Mouse (Mus musculus): ENCODE results near the gene Carmil1.

The Carmil1 gene

DNA sequence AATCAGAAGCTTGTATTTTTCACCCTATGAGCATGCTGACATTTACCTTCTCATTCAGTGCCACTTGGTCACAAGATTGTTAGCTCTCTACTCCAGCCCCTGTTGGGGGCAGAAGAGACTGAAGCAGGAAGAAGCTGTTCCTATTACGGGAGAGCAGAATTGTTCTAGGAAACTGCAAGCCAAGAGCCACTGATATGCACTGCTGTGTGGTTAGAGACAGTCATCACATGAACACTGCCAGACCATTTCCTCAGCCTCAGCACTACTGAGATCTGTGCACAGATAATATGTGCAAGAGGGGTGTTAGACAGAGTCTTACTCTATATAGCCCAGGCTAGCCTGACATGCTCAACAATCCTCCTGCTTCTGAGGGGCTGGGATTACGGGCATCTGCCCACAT, 69.4 kb downstream of the Carmil1 start:
- in situ Hi-C loops (cut with MboI), result no loop called here

DNA sequence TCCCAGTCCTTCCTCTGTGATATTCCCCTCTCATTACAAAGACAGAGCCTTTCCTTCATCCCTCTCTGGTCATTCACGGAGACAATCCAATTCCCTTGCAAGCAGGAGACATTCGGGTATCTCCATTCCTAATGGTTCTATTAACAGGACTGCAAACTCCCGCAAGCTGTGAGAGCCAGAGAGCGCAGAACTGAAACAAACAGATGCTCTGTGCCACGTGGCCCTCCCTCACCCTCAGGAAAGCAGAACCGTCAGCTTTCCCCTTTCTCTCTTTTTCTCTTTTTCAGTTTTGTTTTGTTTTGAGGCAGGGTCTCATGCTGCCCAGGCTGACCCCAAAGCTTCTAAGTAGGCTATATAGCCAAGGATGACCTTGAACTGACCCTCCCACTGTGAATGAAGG, 74.5 kb downstream of the Carmil1 start:
- in situ Hi-C loops (cut with MboI), result no loop called here

DNA sequence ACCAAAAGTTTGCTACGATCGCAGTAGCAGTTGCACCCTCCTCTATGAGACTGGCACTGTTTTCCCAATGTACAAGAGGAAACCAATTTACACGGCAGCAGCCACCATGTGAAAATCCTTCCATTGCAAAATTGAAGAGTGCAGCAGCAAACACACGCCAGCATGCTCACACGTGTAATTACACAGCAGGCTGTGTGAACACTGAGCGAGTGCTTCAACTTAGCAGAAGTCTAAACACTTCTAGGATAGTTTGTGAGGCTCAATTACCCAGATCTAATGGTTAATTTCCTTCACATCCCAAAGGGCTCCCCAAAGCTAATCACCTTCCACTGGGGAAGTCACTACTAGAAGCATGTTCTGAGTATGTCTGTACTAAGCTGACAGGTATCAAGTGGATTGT, 78.3 kb downstream of the Carmil1 start:
- in situ Hi-C loops (cut with MboI), result no loop called here

DNA sequence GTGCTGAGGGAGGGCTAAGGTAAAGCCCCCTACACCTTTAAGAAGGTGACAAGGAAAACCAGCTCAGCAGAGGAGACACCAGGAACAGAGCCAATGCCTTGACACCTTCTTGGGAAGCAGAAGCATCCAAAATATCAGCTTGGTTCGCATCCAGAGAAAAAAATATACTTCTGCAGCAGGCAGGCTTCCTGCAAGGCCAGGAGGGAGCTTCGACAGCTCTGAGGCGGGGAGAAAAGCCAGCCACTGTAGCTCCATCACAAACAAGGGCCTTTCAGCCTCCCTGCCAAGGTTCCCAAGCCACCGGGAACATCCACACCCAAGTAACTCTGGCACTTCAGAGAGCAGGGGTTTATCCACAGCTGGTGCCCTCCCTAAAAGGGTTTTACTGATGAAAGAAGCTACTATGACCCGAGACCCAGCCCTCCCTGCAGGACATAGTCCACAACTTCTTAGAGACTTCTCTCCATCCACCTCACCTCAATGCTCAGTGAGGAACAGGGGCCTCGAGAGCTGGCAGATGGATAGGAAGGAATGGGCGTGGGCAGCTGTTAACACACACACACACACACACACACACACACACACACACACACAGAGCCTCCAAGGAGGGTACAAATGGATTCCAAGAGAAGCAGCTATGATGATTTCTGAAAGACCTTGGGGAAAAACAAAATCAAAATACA, 80.6 kb downstream of the Carmil1 start:
- in situ Hi-C loops (cut with MboI), result no loop called here

DNA sequence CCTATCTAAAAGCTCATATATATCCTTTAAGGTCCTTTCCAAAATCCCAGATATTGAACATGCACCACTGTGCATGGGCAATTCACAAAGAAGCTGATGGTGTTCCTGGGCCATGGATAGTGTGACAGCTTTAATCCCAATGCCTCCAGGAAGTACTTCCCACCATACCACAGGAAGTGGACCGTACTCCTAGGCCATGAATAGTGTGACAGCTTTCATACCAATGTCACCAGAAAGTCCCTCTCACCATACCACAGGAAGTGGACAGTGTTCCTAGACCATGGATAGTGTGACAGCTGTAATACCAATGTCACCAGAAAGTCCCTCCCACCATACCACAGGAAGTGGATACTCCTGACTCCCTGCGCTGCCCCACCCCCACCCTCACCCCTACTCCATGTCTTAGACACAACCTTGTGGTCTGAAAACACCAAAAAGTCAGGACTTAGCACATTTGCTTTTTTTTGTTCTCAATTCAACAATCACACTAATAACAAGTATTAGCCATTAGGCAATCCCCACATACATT, 82.1 kb downstream of the Carmil1 start:
- in situ Hi-C loops (cut with MboI), result no loop called here

DNA sequence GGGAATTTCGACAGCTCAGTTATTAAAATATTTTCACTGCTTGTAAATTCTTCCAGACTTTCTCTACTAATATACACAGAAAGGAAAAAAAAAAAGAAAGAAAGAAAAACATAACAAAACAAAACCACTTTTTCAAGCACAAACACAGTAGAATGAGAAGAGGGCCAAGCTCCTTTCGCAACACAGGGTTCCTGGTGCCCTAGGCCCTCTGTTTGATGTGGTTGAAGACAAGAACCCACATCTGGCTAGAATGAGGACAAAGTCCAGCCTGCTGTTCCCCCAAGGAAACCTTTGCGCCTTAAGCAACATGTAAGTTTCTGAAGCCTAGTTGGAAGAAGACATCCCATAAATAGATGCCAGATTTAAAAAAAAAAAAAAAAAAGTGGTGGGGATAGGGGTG, 85.2 kb downstream of the Carmil1 start:
- in situ Hi-C loops (cut with MboI), result no loop called here

DNA sequence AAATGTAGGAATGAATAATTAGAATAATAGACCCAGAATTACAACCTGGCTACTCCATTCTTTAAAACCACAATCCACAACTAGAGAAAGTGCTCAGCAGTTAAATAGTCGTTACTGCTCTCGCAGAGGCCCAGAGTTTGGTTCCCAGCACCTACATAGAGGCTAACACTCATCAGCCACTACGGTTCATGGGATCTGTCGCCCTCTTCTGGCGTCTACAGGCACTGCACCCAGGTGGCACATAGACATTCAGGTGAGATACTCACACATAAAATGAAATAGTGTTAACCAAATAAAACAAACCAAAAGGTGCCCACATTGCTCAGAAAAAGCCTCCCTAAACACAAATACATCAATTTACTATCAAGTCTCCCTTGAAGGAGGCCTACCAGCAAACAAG, 86.6 kb downstream of the Carmil1 start:
- in situ Hi-C loops (cut with MboI), result no loop called here

DNA sequence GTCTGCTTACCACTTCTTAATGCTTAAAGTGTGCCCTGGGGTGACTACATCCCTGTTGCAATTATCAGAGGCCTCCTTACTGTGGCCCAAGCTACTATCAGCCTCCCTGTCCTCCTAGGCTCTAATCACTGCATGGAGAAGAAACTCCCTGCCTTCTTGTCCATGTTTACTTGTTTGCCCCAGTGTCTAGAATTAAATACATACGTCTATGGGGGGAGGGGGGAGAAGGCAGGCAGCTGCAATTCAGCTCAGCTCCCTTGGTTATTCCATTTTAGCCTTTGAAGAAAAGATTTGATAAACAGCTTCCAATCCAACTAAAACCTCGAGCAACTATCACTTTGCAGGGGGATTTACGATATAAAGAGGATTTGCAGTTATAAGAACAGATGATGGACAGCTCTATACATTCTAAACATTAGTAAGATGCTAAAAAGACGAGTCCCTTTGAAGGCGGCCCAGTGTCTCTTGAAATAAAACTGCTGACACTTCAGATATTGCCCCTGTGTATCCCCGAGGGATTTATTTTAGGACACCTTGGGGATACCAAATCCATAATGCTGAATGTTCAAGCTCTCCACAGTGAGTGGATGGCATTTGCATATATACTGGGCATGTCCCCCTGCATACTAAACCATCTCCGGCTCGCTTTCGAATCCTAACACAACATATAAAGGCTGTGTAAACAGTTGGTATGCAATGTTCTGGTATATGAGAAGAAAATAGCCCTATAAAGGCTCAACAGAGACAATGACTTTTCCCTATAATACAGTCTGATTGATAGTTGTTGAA, 89.5 kb downstream of the Carmil1 start:
- in situ Hi-C loops (cut with MboI), result no loop called here

DNA sequence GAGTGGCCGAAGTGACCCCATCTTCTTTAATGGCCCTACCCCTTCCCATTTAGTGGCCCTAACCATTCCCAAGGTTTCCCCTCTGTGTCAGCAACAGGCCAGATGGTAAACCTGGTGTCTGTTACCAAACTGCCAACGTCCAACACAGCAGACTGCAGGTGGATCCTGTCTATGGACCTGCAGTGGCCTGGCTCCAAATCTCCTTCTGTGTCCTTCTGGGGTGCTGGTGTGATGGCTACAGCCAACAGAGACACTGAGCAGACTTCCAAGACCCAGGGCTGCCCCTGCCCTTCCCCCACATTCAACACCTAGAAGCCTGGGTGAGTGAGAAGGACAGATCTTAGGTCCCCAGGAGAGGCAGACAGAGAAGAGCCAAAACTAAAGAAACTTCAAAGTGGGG, 93.6 kb downstream of the Carmil1 start:
- in situ Hi-C loops (cut with MboI), result no loop called here

DNA sequence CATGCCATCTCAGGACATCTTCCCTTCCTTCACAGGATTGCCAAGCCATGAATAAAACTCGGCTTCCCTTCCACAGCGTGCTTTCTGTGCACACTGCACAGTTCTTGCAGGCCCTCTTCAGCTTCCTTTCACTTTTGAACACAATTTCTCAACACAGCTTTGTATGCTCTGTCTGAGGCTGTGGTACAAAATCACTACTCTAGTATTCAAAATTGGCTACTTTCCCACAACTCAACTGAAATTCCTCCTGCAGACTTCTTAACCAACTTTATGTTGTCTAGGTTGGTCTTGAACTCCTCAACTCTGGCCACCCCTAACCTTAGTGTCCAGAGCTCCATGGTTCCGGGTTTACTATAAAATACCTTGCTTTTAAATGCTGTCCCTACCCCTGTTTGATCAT, 95.0 kb downstream of the Carmil1 start:
- in situ Hi-C loops (cut with MboI), result no loop called here

DNA sequence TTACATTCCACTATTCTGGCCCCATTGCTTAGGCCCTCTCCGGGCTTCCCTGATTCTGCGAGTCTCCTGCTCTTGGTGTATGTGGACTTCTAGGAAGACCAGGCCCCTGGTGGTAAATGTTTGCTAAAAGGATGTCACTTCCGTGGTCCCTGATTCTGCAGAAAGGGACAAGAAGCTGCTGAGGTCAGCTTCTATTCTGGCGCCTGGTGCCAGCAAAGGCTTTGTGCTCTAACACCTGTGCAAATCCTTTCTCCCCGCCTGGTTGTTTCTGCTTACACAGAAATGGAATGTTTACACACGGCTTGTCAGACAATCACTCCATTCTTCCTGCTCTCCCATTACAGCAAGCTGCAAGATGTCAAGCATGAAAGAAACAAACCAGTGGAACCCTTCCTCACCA, 97.7 kb downstream of the Carmil1 start:
- in situ Hi-C loops (cut with MboI), result no loop called here

DNA sequence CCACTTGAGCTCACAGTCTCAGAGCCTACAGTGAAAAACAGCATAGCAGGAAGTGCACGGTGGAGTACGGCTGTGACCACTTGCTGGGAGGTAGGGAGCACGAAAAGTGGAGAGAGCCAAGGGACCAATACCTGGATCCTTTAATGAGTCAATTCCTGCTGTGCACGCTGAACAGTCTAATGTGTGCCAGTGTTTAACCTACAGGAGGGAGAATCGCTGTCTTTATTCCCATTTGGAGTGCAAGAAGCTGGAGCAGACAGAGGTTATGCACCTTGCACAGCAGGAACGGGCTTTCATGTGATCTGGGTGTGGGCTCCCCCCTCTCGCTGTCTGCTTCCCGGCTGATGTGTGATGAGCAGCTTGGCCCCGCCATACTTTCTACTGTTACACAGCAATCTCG, 101.1 kb downstream of the Carmil1 start:
- in situ Hi-C loops (cut with MboI), result no loop called here

DNA sequence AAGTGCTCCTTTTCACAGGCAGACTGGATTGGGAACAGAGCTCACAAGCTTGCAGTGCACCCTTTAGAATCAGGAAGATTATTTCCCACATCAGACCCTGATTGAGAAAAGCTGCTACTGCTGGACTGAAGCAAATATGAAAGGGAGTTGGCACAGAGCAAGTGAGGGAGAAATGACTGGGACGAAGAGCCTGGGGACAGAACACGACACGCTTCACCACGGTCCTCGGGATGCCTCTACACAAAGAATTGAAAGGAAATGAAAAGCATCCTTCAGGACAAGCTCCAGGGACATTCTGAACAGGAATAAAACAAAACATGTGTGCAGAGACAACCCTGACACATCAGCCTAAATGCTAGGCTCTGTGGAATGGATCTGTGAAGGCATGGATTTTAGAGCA, 103.0 kb downstream of the Carmil1 start:
- in situ Hi-C loops (cut with MboI), result no loop called here

DNA sequence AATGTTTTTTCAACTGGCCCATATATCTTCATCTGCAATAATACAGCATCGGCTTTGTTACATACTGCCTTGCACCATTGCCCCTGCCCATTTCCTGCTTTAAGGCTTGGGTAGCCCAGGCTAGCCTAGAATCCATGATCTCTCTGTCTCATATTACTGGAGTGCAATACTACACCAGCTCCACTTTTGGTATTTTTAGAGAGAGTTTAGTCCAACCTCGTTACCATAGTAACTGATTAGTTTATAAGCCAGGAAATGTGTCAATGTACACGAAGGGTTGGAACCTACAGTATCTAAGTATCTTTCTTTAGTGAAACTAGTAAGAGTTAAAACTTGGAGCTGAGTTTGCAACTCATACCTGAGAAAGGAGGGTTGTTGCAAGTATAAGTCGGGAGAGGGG, 103.8 kb downstream of the Carmil1 start:
- in situ Hi-C loops (cut with MboI), result no loop called here

DNA sequence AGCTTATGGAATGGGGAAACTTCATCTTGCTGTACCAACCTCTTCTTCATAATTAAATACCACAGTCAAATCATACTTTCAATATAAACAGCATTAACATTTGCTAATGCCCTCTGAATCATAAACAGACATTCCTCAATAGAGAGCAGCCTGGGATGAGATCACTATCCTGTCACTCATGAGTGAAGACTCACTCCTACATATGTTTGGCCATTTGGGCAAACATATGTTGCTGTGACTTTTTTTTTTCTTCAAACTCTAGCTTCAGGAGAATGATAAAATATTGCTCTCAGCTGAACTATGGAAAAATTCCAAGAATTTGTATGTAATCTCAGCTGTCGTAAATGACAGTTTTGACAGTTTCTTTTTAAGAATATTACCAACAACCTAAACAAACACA, 110.9 kb downstream of the Carmil1 start:
- in situ Hi-C loops (cut with MboI), result no loop called here

DNA sequence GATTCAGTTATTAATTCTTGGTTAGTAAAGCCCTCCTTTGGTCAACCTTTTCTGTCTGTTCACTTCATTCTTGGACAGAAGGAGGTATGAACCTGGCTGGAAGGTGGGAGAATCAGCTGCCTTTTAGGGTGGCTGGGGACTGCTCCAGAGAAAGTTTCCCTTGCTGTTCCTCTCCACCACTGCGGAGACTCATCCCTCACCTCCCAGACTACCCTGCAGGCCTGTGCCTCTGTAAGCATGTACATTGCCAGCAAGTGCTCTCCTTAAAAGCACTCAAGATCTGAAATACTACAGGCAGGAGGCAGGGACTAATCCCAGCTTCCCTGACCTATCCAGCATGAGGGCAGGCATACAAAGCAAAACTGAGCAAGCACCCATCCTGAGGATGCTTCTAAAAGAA, 117.2 kb downstream of the Carmil1 start:
- in situ Hi-C loops (cut with MboI), result no loop called here

DNA sequence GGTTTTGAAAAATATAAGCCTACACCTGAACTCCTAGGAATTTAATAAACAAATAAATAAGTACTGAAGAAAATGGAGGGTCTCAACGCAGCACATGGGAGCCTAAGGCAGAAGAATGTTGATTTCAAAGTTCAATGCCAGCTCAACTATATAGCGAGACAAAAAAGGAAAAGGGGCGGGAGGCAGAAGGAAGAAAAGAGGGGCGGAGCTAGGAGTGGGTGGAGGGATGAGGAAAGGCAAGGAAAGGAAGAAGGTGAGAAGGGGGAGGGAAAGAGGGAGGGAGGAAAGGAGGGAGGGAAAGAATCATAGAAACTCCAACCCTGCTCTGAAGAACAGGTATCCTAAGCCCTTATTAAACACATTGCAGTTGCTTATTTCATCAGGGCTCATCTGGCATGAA, 119.5 kb downstream of the Carmil1 start:
- in situ Hi-C loops (cut with MboI), result no loop called here

DNA sequence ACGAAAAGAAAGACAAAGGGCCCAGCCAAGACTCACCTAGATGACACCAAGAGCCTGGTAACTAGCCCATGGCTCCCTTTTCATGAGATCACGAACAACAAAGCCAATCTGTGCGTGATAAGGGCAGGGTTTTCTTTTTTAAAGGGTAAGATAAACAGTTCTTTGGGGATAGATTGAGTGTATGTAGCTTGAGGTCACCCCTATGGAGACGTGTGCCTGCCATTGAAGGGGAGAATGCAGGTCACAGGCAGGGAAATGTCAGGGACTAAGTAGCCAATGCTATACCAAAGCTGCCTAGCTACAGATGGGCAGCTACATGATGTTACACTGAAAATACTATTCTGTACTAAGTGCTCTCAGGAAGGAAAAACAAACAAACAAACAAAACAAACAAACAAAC, 120.6 kb downstream of the Carmil1 start:
- in situ Hi-C loops (cut with MboI), result no loop called here

DNA sequence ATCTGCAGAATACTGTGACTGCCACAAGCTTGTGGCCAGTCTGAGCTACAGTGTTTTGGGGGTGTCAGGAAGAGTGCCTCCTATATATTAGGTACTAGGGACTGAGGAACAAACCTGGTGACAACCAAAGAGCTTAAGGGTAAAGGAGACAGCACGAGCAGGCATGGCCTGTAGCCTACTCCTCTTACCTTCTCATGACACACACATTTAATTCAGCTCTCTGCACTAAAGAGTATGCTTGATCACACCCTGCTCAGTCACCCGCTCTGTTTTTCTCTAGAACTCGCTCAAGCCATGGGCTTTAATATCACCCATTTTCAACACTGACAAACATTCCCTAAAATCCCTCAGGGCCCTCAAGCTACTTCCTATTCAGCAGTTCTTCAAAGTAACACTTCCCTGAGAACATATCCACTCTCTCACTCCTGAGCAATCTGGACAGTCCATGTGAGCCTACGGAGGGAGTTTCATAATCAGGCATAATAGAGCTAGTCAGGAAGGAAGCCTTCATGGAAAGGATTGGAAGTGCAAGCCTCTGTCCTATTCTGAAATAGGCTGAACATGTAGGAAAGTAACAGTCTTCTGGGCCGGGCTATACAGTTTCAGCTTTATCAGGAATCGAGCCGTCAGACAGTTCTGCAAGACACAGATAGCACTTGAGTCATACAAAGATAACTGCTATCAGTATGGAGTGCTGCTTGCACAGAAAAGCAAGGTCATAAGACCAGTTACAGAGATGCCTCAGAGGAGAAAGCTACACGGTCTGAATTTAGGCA, 121.2 kb downstream of the Carmil1 start:
- in situ Hi-C loops (cut with MboI), result no loop called here

DNA sequence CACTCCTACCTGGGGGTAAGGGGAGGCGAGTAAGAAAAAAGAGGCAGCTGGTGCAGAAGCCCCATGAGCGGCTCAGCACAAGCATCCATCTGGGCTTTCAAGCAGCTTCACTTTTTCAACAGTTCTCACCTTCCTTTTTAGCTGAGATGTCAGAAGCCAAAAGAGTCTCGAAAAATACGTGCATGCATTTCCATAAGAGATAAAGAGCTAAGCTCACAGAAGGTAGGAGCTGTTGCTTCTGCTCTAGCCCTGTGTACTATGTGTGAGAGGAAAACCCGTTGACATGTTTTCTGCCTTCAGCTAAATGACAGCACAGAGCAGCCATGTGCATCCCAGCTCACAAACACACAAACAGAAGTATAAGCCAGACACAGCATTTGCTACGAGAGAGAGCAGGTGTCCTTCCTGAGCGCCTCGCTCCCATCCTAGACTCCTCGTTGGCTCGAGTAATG, 123.0 kb downstream of the Carmil1 start:
- in situ Hi-C loops (cut with MboI), result no loop called here

DNA sequence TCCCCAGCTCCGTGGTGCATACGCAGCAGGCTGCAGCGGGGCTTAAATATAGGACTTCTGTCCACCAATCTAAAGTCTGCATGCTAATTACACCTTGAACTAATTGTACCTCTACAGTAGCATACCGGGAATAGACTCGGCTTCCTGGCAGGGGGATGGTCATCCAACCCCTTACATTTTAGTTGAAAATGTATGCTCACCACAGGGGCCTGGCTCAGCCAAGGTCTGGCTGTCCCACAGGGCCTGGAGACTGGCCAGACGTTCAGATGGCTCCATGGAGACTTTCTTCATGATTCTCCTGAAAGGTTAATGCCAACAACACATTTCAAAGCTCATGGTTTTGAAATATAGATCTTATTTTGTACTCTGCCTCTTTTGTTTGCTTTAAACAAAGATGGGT, 125.4 kb downstream of the Carmil1 start:
- in situ Hi-C loops (cut with MboI), result no loop called here

DNA sequence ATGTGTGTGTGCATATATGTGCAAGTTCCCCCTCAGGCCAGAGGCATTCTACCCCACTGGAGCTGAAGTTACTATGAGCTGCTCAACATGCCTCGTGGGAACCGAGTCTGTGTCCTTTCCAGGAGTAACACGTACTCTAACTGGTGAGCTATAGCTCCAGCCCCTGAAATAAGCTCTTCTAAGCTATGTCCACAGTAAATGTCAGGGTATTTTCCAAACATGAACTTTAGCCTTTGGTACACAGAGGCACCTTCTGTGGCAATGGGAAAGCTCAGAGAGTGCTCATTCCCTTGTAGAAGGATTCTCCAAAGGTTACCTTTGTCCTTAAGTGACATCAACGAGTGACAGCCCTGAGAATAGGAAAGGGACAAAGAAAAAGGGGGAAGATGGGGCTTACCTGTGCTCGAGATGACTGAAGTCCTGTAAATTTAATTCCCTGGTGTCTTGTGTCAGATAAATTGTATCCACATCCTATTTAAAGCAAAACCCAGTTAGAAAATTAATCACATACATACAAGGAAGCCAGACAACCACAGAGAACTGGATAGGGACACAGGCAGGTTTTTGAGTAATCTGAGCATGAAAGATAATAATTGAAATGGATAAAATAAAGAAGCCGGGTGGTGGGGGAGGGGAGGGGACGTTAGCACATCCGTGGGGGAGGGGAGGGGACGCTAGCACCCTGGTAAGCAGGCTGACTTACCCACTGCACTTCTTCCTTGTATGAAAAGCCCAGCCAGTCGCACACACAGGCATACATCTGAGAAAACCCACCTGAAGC, 126.1 kb downstream of the Carmil1 start:
- in situ Hi-C loops (cut with MboI), result no loop called here

Data from mature B cell (primary cell).